Mouse (Mus musculus): ENCODE data around the gene Ttc36.

DNA sequence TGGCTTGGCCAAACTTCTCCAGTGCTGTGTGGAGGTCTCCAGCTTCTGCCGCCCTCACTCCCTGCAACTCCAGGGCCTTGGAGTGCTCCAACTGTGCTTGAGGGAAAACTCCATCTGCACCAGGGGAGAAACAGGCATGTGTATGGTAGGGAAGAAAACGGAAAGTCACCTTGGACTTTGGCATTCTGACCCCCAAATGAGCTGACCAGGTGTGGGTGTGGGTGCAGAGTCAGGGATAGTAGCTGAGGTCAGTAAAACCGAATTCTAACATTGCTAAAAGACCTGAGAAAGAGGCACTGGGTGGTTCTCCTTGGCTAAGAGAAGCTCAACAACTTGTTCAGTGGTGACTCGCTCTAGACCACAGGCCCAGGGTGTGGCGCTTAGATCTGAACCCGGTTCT is 1.2 kb downstream of the Ttc36 start:
- TF ChIP-seq POLR2A (IDR thresholded peaks at IDR 0.05; ENCODE audit: insufficient read depth, low read length) (no peak), CTCF (IDR thresholded peaks at IDR 0.05; ENCODE audit: low read depth, low read length) (no peak), EP300 (IDR thresholded peaks at IDR 0.05; ENCODE audit: insufficient read depth, low read depth, low read length) (no peak)

Data from ES-Bruce4 (cell line).